Mouse (Mus musculus) retina, embryonic 14.5 days (tissue): ENCODE measurements around the gene Gpr84.

Experiments
- DNase-seq: peaks from one replicate; pipeline ENCODE4 v3.0.0-alpha.2; 2015; ENCODE audit warnings: low spot score

Gpr84 gene

DNA sequence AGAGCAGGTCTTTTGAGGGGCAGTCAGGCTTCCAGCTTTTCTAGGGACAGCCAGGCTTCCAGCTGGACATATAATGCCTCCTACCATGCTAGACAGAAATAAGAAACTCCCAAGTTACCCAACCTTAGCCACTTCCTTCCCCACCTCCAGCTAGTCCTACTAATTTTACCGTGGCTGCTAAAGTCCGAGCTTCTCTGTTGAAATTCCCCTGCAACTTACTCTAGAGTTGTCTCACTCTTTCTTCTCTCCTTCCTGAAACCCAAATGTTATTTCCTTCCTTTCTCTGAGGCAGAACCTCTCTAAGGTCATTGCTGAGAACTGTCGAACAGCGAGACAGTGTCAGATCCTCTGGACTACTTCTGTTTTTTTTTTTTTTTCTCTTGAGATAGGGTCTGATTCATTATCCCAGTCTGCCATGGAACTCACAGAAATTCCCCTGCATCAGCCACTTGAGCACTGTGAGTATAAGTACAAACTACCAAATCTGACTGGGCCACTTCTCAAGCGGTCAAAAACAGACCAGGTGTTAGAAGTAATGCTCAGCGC, at the start of gene Gpr84:
TSS of gene Gpr84 (minus strand) at position 248 of the 546 bp plus-strand sequence.
- no peak for DNase-seq

DNA sequence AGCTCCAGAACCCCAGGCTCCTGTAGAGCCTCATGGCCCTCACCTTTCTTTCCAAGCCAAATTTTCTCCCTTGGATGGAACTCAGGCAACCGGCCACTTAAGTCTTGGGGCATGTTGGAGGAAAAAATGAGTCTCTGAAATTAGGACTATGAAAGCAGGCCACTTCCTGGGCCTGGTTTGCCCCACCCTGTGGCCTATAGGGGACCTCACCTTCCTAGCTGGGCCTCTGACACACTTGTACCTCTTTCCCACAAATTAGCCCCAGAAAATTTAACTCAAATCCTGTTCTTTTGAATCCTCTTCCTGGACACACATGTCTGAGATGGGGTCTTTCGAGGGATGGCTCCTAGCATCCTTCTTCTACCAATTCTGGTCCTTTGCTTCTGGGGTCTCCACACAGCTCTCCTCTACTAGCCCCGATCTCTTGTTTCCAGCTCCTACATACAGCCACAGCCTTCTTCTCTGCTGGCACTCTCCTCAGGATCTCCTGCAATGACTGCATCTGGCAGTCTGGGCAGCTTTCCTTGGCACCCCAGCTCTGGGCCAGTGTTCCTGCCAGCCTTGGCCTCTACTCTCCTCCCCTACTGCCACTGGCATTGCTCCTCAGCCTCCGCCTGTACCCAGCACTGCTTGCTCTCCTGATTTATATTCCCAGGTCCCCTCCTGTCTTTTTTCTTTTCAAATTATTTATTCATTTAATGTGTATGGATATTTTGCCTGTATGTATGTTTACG, 49.6 kb upstream of the Gpr84 start:
- no peak for DNase-seq

DNA sequence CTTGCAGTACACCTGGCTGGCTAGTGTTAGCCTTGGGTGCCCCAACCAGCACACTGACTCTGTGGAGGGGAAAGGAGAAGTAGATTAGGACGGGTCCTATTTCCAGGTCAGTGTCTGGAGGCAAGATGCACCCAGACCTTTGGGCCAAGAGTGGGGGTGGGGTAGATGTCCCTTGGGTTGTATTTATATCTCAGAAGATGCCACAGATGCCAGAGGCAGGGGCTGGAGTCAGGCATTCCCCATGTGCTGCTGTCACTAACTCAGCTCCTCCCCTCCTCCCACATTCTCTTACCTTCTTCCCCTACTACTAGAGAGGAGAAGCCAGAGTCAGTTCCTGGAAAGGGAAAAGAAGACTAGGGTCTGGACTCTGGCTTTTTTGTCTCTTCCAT, 48.7 kb upstream of the Gpr84 start:
- DNase-seq, result no peak

DNA sequence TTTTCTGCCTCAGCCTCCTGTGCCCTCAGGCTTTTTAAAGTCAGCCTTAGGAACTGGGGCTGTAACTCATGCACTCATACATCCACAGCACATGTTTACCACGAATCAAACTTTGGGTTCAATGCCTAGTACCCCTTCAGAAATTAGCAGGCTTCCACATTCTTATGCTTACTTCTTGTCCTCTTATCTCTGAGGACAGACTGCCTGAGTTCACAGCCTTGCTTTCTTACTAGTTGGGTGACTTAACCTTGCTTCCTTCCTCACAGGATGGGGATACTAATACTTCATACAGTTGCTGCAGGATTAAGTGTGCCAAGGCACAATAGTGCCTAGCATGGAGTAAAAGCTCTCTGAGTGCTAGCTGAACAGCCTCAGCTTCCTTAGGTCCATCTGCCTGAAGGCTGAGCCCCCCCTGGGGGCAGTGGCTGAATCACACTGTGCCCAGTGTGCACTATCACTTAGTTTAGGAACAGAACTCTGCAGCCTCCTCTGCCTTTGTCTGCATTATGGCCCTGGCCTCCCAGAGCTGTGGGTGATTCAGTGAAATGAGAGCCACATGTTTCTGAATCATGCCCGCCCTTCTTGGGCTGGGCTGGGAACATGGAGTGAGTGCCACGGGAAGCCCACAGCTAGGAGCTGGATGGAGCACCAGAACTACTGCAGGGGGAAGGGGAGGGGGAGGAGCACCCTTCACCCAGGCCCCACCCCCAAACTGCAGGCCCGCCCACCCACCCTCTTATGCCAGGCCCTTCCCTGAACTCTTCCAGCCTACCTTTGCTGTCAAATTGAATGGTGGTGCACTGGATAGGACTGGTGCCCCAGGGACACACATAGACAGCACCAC, 48.1 kb upstream of the Gpr84 start:
- DNase-seq, result no peak

DNA sequence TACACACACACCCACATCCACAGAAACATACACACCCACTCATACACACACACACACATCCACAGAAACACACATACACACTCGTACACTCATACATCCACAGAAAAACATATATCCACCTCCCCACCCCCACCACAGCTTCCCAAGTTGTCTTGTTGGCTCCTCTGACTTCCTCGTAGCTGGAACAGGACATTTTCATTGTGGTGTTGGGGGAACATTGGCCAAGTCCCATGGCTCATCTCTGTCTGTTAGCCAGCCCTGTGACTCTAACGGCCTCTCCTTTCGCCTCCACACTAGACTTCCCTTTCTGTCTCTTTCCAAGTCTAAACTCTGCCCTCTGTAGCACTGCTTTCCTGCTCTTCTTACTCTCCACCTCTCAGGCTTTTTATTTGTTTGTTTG, 47.4 kb upstream of the Gpr84 start:
- DNase-seq, result no peak

DNA sequence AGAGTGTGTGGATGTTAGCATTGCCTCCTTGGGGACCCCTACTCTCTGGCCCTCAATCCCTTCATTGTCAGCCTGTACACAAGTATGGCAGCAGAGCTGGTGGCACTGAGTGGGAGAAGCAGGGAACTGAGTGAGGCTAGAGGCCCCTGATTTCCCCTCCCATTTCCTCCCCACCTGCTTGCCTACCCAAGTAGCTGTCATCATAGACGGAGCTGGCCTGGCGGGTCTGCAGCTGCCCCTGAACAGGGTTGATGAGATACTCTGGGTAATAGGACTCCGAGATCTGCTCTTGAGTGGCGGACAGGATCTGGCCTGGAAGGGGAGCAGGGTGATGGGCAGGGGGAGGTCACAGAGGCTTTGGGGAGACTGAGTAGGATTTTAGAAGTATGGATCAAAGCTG, 45.7 kb upstream of the Gpr84 start:
- DNase-seq, result no peak

DNA sequence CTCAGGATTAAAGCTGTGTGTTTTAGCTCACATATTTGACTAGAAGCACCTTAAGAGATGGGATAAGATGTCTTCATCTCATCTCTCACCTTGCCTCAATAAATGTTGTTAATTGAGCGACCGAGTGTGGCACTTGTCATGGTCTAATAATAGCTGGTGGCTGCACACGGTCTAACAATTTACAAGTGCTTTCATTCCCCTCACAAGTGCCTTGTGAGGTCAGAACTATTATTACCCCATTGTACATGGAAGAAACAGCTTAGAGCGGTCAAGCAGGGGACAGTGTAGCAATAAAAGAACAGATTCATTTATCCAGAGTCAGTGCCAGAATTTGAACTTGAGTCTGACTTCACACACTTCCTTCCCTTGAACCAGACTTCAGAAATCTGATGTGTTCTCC, 45.0 kb upstream of the Gpr84 start:
- no peak for DNase-seq

DNA sequence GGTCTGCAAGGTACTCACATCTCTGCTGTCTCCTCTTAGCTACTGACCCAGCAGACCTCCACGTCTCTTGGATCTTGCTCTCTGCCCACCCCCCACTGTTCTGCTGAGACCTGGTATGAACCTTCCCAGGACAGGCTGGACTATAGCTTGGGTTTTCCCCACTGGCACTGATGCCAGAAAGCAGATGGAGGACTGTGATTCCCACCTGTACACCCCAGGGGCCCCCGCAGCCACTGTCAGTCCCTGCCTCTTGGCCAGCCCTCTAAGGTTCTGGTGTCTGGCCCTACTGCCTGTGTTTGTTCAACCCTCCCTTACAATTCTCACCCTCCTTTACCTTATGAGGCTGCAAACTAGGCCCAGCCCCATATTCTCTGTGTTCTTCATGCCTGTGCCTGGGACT, 44.3 kb upstream of the Gpr84 start:
- DNase-seq, result no peak

DNA sequence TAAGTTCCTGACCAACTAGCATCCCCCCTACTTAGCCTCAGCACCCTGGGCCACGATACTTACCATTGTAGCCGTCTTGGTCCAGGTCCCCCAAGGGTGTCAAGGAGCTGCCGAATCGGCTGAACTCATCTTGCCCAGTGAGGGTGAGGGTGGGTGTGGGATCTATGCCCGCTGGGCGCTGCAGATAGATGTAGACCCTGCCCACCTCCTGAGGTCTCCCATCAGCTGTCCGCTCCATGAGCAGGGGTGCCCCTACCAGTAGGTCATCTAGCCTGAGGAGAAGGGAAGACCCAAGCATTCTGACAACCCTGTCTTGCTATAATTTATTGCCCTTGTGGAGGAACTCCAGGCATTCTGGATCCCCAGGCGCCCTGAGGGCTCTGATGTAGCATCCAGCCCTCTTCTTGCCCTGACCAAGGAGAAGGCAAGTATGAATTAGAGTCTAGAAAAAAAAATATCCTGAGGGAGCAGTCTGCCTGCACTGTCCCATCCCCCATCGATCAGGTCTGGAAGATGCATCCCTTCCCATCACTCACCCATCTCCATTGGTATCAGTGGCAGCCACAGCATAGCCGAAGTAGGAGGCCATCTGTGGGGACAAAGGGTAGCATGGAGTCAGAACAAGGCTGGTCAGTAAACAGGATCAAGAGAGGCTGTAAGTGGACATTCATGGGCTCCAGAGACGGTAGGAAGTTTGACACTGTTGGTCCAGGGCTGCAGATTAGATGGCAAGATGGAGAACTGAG, 43.3 kb upstream of the Gpr84 start:
- no peak for DNase-seq

DNA sequence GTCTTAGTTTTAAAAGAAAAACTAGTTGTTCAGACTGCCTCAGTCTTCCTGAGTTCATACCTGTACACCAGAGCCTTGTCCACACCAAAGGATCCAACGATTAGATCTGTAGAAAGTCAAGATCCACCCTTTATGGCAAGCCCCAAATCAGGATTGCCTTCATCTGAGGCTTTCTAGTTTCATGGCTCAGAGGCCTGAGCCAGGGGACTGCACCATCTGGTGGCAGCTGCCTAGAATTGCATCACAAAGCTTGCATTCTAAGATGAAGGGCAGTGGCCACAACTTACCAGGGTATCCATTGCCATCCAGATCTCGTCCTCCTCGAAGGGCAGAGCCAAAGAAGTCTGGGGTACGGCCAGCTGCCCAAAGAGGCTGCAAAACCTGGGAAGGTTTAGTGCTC, 42.4 kb upstream of the Gpr84 start:
- DNase-seq, result peak; percentile 86

DNA sequence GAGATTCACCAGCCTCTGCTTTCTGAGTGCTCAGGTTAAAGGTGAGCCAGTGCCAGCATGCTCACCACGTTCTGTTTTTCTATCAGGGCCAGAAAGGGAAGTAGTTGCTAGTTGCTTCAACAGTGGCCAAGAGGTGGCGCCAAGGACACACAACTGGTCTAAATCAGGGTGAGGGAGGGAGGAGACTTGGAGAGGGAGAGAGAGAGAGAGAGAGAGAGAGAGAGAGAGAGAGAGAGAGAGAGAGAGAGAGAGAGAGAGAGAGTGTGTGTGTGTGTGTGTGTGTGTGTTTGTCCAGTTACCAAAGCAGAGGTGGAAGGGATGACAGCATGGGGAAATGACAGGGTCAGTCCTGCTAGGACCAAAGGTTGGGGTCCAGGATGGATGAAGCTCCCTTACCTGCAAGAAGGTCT, 36.9 kb upstream of the Gpr84 start:
- DNase-seq, result peak; percentile 83

DNA sequence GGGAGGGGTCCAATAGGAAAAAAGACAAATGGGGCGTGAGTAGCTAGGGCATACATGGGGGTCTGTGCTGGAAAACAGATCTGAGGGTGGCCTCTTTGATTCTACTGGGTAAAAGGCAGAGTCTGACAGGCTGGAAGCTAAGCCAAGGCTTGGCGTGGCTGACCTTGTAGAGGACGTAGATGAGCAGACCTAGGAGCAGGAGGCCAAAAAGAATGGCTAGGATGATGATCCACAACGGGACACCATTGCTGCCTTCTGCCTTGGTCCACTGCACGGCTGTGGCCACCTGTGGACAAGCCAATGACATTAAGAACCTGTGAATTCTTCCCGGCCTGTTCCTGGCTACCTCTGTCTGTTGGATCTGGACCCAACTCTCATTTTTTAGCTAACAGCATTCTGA, 35.4 kb upstream of the Gpr84 start:
- no peak for DNase-seq

DNA sequence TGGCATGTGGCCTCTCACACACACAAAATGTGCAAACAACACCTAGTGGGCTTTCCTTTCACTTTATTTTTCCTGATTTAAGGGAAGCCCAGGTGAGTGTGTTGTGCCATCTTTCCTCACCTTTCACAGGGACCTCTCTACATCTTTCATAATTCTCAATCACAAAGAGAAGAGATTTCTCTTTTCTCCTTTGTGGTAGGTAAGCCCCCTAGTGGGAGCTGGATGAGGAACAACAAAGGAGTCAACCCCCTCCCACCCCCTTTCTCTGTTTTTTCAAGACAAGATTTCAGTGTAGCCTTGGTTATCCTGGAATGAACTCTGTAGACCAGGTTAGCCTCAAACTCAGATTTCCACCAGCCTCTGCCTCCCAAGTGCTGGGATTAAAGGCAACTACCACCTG, 33.1 kb upstream of the Gpr84 start:
- no peak for DNase-seq

DNA sequence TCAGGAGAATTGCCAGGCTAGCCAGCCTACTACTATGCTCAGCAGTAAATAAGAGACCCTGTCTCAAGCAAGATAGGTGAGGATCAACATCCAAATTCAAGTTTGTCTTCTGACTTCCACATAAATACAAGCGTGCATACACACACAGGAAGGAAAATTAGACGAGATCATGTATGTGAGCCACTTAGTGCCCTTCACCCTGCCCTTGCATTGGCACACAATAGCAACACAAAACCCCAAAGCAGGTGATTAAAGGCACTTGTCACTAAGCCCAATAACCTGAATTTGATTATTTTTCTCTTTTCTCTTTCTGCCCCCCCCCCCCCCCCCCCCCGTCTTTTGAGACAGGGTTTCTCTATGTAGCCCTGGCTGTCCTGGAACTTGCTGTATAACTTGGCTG, 32.6 kb upstream of the Gpr84 start:
- no peak for DNase-seq

DNA sequence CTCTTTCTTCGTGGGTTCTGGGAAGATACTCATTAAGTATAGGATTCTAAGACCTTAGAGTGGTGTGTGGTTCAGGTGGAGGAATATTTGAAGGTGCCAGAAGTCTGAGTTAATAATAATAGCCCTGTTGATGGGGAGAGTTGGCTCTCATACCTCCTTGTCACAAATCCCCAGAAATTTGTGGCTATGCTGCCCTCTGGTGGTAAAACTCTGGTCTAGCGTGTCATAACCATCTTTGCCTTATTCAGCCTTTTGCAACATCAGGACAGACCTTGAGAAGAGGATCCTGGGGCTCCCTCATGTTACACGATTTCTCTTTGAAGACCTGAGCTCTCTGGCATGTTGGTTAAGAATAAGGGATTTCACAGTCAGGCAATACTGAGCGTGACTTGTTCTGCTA, 32.0 kb upstream of the Gpr84 start:
- peak; percentile 97 for DNase-seq

DNA sequence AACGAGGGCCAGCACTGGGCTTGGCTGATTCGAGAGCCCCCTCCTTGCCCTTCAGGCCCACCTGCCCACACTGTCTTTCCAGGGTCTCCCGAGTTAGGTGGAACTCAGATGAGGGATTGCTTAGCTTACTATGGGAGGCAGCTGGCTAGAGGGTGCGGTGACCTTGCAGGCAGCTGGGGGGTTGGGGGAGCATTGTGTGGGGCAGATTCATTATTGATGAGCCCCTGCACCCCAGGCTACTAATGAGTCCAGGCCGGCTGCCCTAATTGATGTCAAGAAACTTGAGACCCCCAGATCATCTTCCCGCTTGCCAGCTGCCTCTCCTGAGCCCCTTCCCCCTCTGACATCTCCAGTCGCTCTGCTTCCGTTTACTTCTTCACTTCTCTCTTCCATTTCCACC, 31.1 kb upstream of the Gpr84 start:
- DNase-seq, result no peak

DNA sequence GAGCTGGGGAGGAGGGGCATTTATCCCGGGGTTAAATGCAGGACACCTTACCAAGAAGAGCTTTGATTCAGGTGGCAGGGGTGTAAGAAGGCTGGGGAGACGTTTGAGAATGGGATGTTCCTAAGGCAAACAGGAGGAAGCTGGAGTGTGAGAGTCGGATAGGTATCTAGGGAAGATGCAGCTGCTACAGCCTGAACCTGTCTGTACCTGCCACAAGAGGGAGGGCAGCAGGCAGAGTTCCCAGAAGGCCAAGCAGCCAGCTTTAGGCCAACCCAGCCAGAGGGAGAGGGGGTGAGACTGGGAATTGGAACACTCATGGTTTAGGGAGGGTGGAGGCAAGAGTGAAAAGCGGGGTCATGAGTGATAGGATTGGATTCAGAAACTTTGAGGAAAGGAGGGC, 30.4 kb upstream of the Gpr84 start:
- DNase-seq, result peak; percentile 53

DNA sequence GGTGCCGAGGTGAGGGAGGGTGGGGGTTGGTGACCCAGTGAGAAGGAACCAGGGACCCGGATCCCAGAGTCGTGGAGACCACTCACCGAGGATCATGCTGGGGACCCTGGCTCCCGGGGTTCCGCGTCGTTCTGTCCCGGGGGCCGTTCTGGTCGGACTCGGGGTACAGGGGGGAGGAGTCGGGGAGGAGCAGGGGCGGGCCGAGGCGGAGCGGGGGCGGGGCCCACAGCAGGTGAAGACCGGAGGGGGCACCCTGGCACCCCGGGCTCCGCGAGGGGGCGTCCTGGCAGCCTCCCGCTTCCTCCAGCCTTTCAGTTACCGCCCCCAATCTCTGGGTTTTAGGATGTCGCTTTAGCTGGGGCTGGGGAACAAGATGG, 29.5 kb upstream of the Gpr84 start, which contains the start of gene Zfp385a:
TSS of gene Zfp385a (minus strand) at position 133 of the 377 bp plus-strand sequence.
- DNase-seq, result peak; percentile 70

DNA sequence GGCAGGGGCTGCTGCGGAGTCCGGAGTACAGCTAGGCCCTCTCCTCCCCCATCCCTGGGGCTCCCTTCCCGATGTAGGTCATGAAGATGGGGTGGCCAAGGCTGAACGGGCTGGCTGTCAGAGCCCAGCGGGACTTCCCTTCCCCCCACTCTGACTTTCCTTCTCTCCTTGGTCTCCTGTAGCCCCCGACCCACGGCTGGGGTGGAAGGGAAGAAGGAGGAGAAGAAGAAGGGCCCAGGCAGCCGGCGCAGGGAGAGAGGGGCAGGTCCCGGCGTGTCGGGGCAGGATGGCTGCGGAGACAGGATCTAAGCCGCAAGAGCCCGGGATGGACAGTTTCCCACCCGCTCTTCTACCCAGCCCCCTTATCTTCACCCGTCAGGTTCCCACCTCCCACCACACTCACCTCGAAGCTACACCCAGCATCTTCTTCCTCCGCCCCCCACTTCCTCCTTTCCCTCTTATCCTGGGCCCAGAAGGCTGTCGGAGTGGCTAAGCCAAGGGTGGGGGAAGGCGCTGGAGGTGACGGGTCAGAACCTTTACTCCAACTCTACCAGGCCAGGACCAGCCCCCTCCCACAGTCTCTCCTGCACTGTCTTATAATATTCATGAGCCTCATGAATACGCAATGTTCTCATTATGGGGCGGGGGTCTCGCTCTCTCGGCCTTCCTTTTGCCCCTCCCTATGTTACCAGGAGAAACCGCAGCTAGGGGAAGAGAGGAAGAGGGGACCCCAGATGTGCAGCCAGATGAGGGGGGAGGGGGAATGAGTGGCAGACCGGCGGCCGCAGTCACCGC, 29.0 kb upstream of the Gpr84 start:
- DNase-seq, result peak; percentile 57

DNA sequence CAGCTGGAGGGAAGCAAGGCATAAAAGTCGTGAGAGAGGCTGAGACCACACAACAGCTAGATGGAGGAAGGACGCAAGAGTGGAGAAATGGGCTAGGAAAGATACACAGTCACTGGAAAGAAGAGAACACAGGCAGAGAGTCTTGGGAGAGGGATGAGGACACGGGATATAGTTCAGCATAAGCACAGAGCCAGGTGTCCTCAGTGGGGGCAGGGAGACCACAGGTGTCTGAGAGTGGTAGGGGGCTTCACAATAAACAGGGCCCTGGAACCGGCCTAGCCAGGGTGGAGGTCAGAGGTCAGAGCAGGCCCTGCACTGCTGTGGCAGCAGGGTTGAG, 28.4 kb upstream of the Gpr84 start:
- DNase-seq, result no peak

DNA sequence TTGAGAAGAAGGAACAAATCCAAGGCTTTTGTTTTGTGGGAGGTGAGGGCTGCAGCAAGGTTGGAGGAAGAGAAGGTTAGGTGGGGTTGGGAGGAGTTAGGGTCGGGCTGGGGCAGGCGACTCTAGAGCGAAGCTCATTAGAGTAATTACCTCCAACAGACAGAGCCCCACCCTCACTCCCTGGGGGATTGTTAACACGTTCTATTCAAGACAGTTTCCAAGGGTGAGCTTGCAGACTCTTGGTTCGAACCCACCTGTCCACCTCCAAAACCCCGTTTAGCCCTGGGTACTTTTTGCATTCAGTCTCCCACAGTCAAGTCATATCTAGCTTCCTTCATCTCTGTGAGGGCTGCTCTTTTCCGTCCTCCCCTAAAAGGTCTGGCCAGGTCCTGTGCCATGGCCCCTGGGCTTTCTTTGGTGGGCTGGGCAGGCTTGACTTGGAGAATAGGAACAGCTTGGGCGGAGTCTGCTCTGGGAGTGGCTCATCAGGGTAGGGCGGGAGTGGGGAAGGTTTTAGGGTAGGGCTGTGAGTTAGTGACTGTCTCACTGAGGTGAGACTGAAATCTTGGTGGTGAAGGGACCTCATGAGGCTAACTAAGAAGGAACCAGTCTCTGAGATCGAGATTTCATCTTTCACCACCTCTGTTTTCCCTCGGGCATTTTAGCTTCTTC, 26.7 kb upstream of the Gpr84 start:
- DNase-seq, result peak; percentile 43
